Mouse (Mus musculus) testis, adult 2 months (tissue): ENCODE results near the gene Slc16a10.

ENCODE experiments used
- CTCF ChIP-seq: fragments of 200-500 bp; IDR thresholded peaks from 2 replicates; pipeline ENCODE4 v1.5.1; 2012; ENCODE audit warnings: low read depth, mild to moderate bottlenecking, inconsistent platforms, low read length, moderate library complexity; ENCODE audit not compliant: control insufficient read depth, insufficient read depth, insufficient replicate concordance
- POLR2A ChIP-seq: fragments of 200-500 bp; IDR thresholded peaks from 2 replicates; pipeline ENCODE4 v1.6.1; 2012; ENCODE audit warnings: low read depth, mild to moderate bottlenecking, inconsistent platforms, low read length, moderate library complexity; ENCODE audit not compliant: control insufficient read depth

GRCm38 (mm10) chr10:40057615-40058014 is 84.4 kb downstream of the Slc16a10 start:
- TF ChIP-seq POLR2A (no peak), CTCF (no peak)
